Mouse (Mus musculus): ENCODE results near the gene Btbd6.

Gene Btbd6

GRCm38 (mm10) chr12:112976371-112977073 is at the start of gene Btbd6:
TSS of gene Btbd6 (plus strand) at chr12:112976482.
- peak; percentile 95 to 98 for DNase-seq

GRCm38 (mm10) chr12:112927265-112927664 is 49.0 kb upstream of the Btbd6 start:
- no peak for DNase-seq

- peak in 1 of 2 experiments; percentile 52 for DNase-seq
Observed at GRCm38 (mm10) chr12:112928401-112929241, 47.7 kb upstream of the Btbd6 start.

GRCm38 (mm10) chr12:112929562-112930352 is 46.5 kb upstream of the Btbd6 start, which contains the start of gene Jag2:
TSS of gene Jag2 (minus strand) at chr12:112929776.
- peak; percentile 36 to 66 for DNase-seq

GRCm38 (mm10) chr12:112932647-112933046 is 43.6 kb upstream of the Btbd6 start:
- no peak for DNase-seq

GRCm38 (mm10) chr12:112937906-112938305 is 38.4 kb upstream of the Btbd6 start:
- no peak for DNase-seq

- DNase-seq = no peak
Observed at GRCm38 (mm10) chr12:112938366-112938765, 37.9 kb upstream of the Btbd6 start.

GRCm38 (mm10) chr12:112938873-112939565 is 37.3 kb upstream of the Btbd6 start:
- peak in 1 of 2 experiments; percentile 36 for DNase-seq

GRCm38 (mm10) chr12:112940238-112940637 is 36.0 kb upstream of the Btbd6 start:
- no peak for DNase-seq

GRCm38 (mm10) chr12:112940710-112941109 is 35.6 kb upstream of the Btbd6 start:
- no peak for DNase-seq

GRCm38 (mm10) chr12:112941156-112941775 is 35.0 kb upstream of the Btbd6 start:
- peak; percentile 23 to 55 for DNase-seq

- DNase-seq = peak; percentile 85 to 93
Observed at GRCm38 (mm10) chr12:112941776-112942713, 34.2 kb upstream of the Btbd6 start, which contains the start of gene Nudt14. TSS of gene Nudt14 (minus strand) at chr12:112942124.

- DNase-seq = no peak
Observed at GRCm38 (mm10) chr12:112943669-112944068, 32.6 kb upstream of the Btbd6 start.

- peak; percentile 29 to 64 for DNase-seq
Observed at GRCm38 (mm10) chr12:112947307-112947706, 29.0 kb upstream of the Btbd6 start.

GRCm38 (mm10) chr12:112950040-112950760 is 26.1 kb upstream of the Btbd6 start:
- DNase-seq = peak; percentile 91 to 92

GRCm38 (mm10) chr12:112950761-112951129 is 25.5 kb upstream of the Btbd6 start:
- no peak for DNase-seq

- DNase-seq = no peak
Observed at GRCm38 (mm10) chr12:112951150-112951842, 25.0 kb upstream of the Btbd6 start.

- peak; percentile 55 to 69 for DNase-seq
Observed at GRCm38 (mm10) chr12:112952433-112952832, 23.8 kb upstream of the Btbd6 start.

GRCm38 (mm10) chr12:112952926-112953565 is 23.2 kb upstream of the Btbd6 start:
- DNase-seq = no peak
